Mouse (Mus musculus) embryonic facial prominence, embryonic 13.5 days (tissue): Measurements from ENCODE around the gene Gm49358. TPM values are rescaled to one million over a fixed set of nuclear protein-coding genes. Genes with fewer than 3 reads are reported as not detected.

Experiments
- ATAC-seq: fragments of 200-750 bp; cut with Nextera tagmentation; 2 replicates; pipeline ENCODE4 v1.8.0; 2017; ENCODE audit warnings: low read depth; ENCODE audit not compliant: insufficient number of reproducible peaks, insufficient read depth, low FRiP score, low TSS enrichment
- H3K27ac ChIP-seq: fragments of 300-500 bp; sonication (generic); 2 replicates; pipeline ENCODE4 v1.5.1; 2015; ENCODE audit warnings: moderate library complexity, mild to moderate bottlenecking, inconsistent platforms
- H3K27me3 ChIP-seq: fragments of 300-500 bp; sonication (generic); 2 replicates; pipeline ENCODE4 v1.6.1; 2015; ENCODE audit warnings: mild to moderate bottlenecking, inconsistent platforms
- H3K36me3 ChIP-seq: fragments of 300-500 bp; sonication (generic); 2 replicates; pipeline ENCODE4 v1.6.1; 2015; ENCODE audit warnings: mild to moderate bottlenecking, inconsistent platforms
- H3K4me1 ChIP-seq: fragments of 300-500 bp; sonication (generic); 2 replicates; pipeline ENCODE4 v1.6.1; 2015; ENCODE audit warnings: inconsistent platforms
- H3K4me2 ChIP-seq: fragments of 300-500 bp; sonication (generic); 2 replicates; pipeline ENCODE4 v1.6.1; 2015; ENCODE audit warnings: moderate library complexity, mild to moderate bottlenecking, inconsistent platforms
- H3K4me3 ChIP-seq: fragments of 300-500 bp; sonication (generic); 2 replicates; pipeline ENCODE4 v1.5.1; 2015; ENCODE audit warnings: mild to moderate bottlenecking, inconsistent platforms
- H3K9ac ChIP-seq: fragments of 300-500 bp; sonication (generic); 2 replicates; pipeline ENCODE4 v1.6.1; 2015; ENCODE audit warnings: mild to moderate bottlenecking, inconsistent platforms
- H3K9me3 ChIP-seq: fragments of 300-500 bp; sonication (generic); 2 replicates; pipeline ENCODE4 v1.6.1; 2016; ENCODE audit warnings: inconsistent platforms
- WGBS: fragments of 180-500 bp; shearing (Covaris S2); methylation state at CpG from one replicate; pipeline ENCODE4 v1.1.7; 2015; ENCODE audit warnings: mixed read lengths; 5-methylcytosine and 5-hydroxymethylcytosine counted together
- polyA plus RNA-seq: library from polyadenylated mRNA; unstranded; fragments of >200 nt; fragmentation: Nextera tagmentation; extraction: Ambion mirVana; gene quantifications from 2 replicates; pipeline ENCODE4 v1.2.1, GENCODE M21; 2015

The Gm49358 gene
- polyA plus RNA-seq, 1 experiment from 2014 or later: not detected

GRCm38 (mm10) chr10:86793509-86793951, 29.8 kb downstream of the Gm49358 start:
- no peak overlapping the region for H3K4me2 ChIP-seq
- no peaks in the 10 kb centered on the region for H3K36me3 ChIP-seq
- WGBS: 67% methylated on average over 2 of the region's 2 CpGs
- H3K4me3 ChIP-seq: no peak overlapping the region
- H3K27me3 ChIP-seq: no peaks in the 10 kb centered on the region
- no peak overlapping the region for H3K9ac ChIP-seq
- no peaks in the 10 kb centered on the region for H3K9me3 ChIP-seq
- no peak overlapping the region for H3K27ac ChIP-seq
- ATAC-seq: no peak
- H3K4me1 ChIP-seq: peaks cover 9% of the 10 kb centered on the region; the same call in 1 of the 2 replicates

- Histone ChIP-seq H3K36me3 (no peaks in the 10 kb centered on the region), H3K27ac (no peak overlapping the region), H3K27me3 (no peaks in the 10 kb centered on the region), H3K4me3 (no peak overlapping the region), H3K9me3 (no peaks in the 10 kb centered on the region), H3K4me1 (peaks cover 9% of the 10 kb centered on the region; the same call in 1 of the 2 replicates), H3K4me2 (no peak overlapping the region), H3K9ac (no peak overlapping the region)
- WGBS: 87% methylated on average over 4 of the region's 4 CpGs
- no peak for ATAC-seq
Measured at GRCm38 (mm10) chr10:86794196-86794595, 30.4 kb downstream of the Gm49358 start.

DNA sequence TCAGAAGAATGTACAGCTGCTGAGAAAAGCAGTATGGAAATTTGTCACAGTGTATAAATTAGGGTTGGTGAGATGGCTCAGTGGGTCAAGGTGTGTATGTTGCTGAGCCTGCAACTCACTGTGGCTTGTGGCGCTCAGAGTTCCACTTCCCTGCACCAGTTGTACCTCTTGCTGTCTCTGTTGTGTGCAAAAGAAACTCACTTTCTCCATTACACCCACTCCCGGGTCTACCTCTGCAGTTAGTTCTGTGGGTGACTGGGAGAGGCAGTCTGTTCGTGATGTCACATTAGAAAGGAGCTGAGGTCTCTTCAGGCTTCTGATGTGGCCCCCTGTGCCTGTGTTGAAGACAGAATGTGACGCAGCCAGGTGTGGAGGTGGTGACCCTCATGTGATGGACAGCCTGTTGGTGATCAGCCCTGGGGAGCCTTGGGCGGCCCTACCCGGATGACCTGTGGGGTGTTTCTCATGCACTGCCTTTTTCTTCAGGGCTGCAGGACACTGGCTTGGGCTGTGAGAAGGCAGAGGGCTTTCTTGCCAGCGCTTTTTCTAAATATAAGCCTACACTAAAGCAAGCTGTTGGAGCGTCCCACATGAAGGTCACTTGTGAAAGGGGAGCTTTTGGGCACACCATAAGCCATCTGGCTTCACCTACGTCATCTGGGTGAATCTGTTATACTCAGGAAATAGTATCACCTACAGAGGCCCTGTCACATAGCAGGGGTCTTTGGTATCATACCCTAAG, 31.2 kb downstream of the Gm49358 start:
- no peaks in the 10 kb centered on the region for H3K36me3 ChIP-seq
- H3K4me2 ChIP-seq: no peak overlapping the region
- H3K9ac ChIP-seq: no peak overlapping the region
- no peaks in the 10 kb centered on the region for H3K27me3 ChIP-seq
- H3K4me3 ChIP-seq: no peak overlapping the region
- WGBS: 88% methylated on average over 9 of the region's 9 CpGs
- no peak for ATAC-seq
- H3K27ac ChIP-seq: no peak overlapping the region
- H3K9me3 ChIP-seq: no peaks in the 10 kb centered on the region
- peaks cover 9% of the 10 kb centered on the region; the same call in 1 of the 2 replicates for H3K4me1 ChIP-seq

DNA sequence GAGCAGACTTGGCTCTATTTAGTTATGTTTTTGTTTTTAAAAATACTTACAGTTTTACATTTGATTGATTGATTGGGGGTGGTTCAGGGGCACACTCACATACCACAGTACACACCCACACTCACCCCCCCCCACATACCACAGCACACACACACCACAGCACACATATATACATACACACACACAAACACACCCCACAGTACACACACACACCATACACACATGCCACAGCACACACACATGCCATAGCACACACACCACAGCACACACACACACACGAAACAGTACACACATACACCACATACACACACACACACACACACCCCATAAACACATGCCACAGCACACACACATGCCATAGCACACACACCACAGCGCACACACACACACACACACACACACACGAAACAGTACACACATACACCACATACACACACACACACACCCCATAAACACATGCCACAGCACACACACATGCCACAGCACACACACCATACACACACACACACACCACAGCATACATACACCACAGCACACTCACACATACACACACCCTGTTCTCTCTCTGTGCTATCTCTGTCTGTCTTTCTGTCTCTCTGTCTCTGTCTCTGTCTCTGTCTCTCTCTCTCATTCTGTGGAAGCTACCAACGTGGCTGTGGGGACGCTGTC, 32.4 kb downstream of the Gm49358 start:
- Histone ChIP-seq H3K4me2 (no peak overlapping the region), H3K9ac (no peak overlapping the region), H3K9me3 (no peaks in the 10 kb centered on the region), H3K36me3 (no peaks in the 10 kb centered on the region), H3K4me3 (no peak overlapping the region), H3K4me1 (peaks cover 6% of the 10 kb centered on the region; the same call in 1 of the 2 replicates), H3K27ac (no peak overlapping the region), H3K27me3 (no peaks in the 10 kb centered on the region)
- no peak for ATAC-seq
- 94% methylated on average over 5 of the region's 5 CpGs for WGBS

DNA sequence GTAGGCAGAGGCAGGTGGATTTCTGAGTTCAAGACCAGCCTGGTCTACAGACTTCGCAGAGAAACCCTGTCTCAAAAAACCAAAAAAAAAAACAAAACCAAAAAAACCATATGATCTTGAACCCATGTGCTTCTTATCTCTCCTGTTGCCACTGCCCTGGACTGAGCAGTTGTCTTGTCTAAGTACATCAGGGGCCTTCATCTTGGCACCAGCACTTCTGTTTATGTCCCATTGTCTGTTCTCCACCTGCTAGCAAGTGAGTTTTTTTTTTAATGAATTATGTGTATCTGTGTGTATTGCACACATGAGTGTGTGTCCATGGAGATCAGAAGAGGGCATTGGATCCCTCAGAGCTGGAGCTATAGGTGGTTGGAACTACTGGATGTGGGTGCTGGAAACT, 43.6 kb downstream of the Gm49358 start:
- WGBS: 96% methylated on average over 1 of the region's 1 CpGs
- Histone ChIP-seq H3K9me3 (no peaks in the 10 kb centered on the region), H3K27ac (no peak overlapping the region), H3K27me3 (no peaks in the 10 kb centered on the region), H3K4me2 (no peak overlapping the region), H3K9ac (no peak overlapping the region), H3K4me3 (no peak overlapping the region), H3K4me1 (peaks cover 13% of the 10 kb centered on the region; the same call in 1 of the 2 replicates), H3K36me3 (0 out of 2 replicates have a peak, but pooled peaks cover 4% of the 10 kb centered on the region)
- no peak for ATAC-seq

GRCm38 (mm10) chr10:86808013-86808758, 44.4 kb downstream of the Gm49358 start:
- H3K4me1 ChIP-seq: peaks cover 13% of the 10 kb centered on the region; the same call in 1 of the 2 replicates
- H3K9me3 ChIP-seq: no peaks in the 10 kb centered on the region
- H3K4me2 ChIP-seq: no peak overlapping the region
- no peak overlapping the region for H3K4me3 ChIP-seq
- no peak for ATAC-seq
- H3K36me3 ChIP-seq: 0 out of 2 replicates have a peak, but pooled peaks cover 4% of the 10 kb centered on the region
- no peak overlapping the region for H3K9ac ChIP-seq
- H3K27ac ChIP-seq: no peak overlapping the region
- H3K27me3 ChIP-seq: no peaks in the 10 kb centered on the region
- WGBS: 78% methylated on average over 15 of the region's 15 CpGs

DNA sequence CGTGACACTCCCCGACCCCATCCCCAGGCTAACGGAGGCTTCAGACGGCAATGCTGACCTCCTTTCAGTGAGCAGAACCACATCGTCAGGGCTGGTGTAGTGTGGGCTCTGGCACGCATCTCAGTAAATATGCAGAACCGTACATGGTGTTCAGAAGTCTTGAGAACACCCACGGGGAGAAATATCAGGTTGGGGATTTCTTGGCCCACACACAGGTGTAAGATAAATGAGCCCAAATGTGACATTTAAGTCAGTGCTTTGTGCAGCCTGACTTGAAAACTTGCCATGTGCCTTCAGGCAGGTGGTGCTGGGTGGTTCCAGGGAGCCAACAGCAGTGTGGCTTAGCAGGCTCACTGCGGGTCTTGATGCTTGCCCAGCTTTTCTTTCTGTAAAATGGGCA, 46.2 kb downstream of the Gm49358 start:
- H3K4me2 ChIP-seq: no peak overlapping the region
- 75% methylated on average over 9 of the region's 9 CpGs for WGBS
- H3K4me3 ChIP-seq: no peak overlapping the region
- H3K36me3 ChIP-seq: 0 out of 2 replicates have a peak, but pooled peaks cover 4% of the 10 kb centered on the region
- H3K4me1 ChIP-seq: peaks cover 27% of the 10 kb centered on the region
- no peak for ATAC-seq
- H3K27ac ChIP-seq: no peak overlapping the region
- no peak overlapping the region for H3K9ac ChIP-seq
- H3K27me3 ChIP-seq: no peaks in the 10 kb centered on the region
- H3K9me3 ChIP-seq: no peaks in the 10 kb centered on the region

- Histone ChIP-seq H3K4me1 (peaks cover 30% of the 10 kb centered on the region), H3K4me3 (no peak overlapping the region), H3K27me3 (no peaks in the 10 kb centered on the region), H3K36me3 (0 out of 2 replicates have a peak, but pooled peaks cover 9% of the 10 kb centered on the region), H3K4me2 (no peak overlapping the region), H3K27ac (no peak overlapping the region), H3K9ac (no peak overlapping the region), H3K9me3 (no peaks in the 10 kb centered on the region)
- 87% methylated on average over 5 of the region's 5 CpGs for WGBS
- ATAC-seq: no peak
Measured at GRCm38 (mm10) chr10:86810612-86811011, 46.8 kb downstream of the Gm49358 start.

DNA sequence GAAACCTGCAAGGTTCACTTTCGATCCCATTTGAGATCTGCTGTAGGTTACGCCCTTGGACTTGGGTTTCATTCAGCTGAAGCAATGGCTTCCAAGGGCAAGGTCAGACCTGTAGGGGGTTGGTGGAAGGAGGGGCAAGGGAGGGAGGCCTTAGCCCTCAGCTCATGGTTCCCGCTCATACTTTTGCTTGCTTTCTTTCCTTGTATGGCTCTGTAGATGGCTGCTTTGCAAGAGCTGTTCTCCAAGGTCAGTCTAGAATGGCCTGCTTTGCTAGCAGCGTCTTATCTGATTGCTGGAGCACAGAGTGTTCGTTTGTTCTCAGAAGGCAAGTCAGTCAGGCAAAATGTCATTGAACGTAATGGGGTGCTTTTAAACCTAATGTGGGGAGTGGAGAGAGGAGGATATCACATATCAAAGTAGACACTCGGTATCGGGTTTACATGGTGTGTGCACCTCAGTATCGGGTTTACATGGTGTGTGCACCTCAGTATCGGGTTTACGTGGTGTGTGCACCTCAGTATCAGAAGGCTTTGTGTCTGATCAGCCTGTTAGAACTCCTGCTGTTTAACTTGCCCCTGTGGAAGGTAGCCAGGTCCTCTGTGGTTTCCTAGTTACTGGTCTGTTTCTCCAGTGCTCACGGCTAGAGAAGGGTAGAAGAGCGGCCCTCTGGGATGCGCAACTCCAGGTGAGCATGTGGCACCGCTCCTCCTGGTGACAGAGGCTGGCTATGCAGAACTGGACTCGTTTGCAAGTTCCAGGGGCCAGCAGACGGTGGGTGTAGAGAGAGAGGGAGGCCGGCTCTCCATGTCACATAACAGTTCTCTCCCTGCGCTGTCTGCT, 50.7 kb downstream of the Gm49358 start:
- WGBS: 50% methylated on average over 19 of the region's 19 CpGs
- H3K4me2 ChIP-seq: no peak overlapping the region
- H3K27ac ChIP-seq: peak overlapping the region; percentile 57
- H3K4me3 ChIP-seq: no peak overlapping the region
- no peaks in the 10 kb centered on the region for H3K27me3 ChIP-seq
- H3K9me3 ChIP-seq: no peaks in the 10 kb centered on the region
- 0 out of 2 replicates have a peak, but pooled peaks cover 5% of the 10 kb centered on the region for H3K36me3 ChIP-seq
- H3K4me1 ChIP-seq: peaks cover 25% of the 10 kb centered on the region
- ATAC-seq: no peak
- H3K9ac ChIP-seq: 0 out of 2 replicates have a peak overlapping the region, but pooled peaks have one; percentile 21

GRCm38 (mm10) chr10:86815133-86815532, 51.4 kb downstream of the Gm49358 start:
- 77% methylated on average over 7 of the region's 7 CpGs for WGBS
- Histone ChIP-seq H3K9me3 (no peaks in the 10 kb centered on the region), H3K27ac (peak overlapping the region; percentile 57; the same call in 1 of the 2 replicates), H3K4me2 (no peak overlapping the region), H3K9ac (no peak overlapping the region), H3K36me3 (0 out of 2 replicates have a peak, but pooled peaks cover 5% of the 10 kb centered on the region), H3K4me3 (no peak overlapping the region), H3K4me1 (peaks cover 31% of the 10 kb centered on the region), H3K27me3 (no peaks in the 10 kb centered on the region)
- no peak for ATAC-seq
